Mouse (Mus musculus) hindbrain, embryonic 14.5 days (tissue): ENCODE results near the gene Prim2. TPM values are rescaled to one million over a fixed set of nuclear protein-coding genes. Genes with fewer than 3 reads are reported as not detected.

Source experiments
- ATAC-seq: fragments of 200-750 bp; cut with Nextera tagmentation; 2 replicates; pipeline ENCODE4 v1.8.0; 2017; ENCODE audit warnings: moderate number of reproducible peaks, mild to moderate bottlenecking, moderate TSS enrichment, moderate library complexity; ENCODE audit not compliant: low FRiP score
- DNase-seq: peaks from one replicate; pipeline ENCODE4 v3.0.0-alpha.2; 2015; ENCODE audit warnings: low spot score
- H3K27ac ChIP-seq: fragments of 300-500 bp; sonication (generic); 2 replicates; pipeline ENCODE4 v1.5.1; 2014; ENCODE audit warnings: mild to moderate bottlenecking, moderate library complexity
- H3K27me3 ChIP-seq: fragments of 300-500 bp; sonication (generic); 2 replicates; pipeline ENCODE4 v1.6.1; 2014; ENCODE audit warnings: mild to moderate bottlenecking, low read length, mixed read lengths; ENCODE audit not compliant: control insufficient read depth, insufficient read depth
- H3K36me3 ChIP-seq: fragments of 300-500 bp; sonication (generic); replicated peaks from 2 replicates; pipeline ENCODE4 v1.6.1; 2014; ENCODE audit not compliant: control insufficient read depth, insufficient read depth
- H3K4me1 ChIP-seq: fragments of 300-500 bp; sonication (generic); replicated peaks from 2 replicates; pipeline ENCODE4 v1.6.1; 2014; ENCODE audit warnings: antibody characterized with exemption, low read length, mixed read lengths; ENCODE audit not compliant: control insufficient read depth, insufficient read depth
- H3K4me2 ChIP-seq: fragments of 300-500 bp; sonication (generic); replicated peaks from 2 replicates; pipeline ENCODE4 v1.6.1; 2014; ENCODE audit warnings: mild to moderate bottlenecking, moderate library complexity
- H3K4me3 ChIP-seq: fragments of 300-500 bp; sonication (generic); replicated peaks from 2 replicates; pipeline ENCODE4 v1.5.1; 2014; ENCODE audit warnings: mild to moderate bottlenecking, low read length
- H3K9ac ChIP-seq: fragments of 300-500 bp; sonication (generic); 2 replicates; pipeline ENCODE4 v1.6.1; 2014
- H3K9me3 ChIP-seq: fragments of 300-500 bp; sonication (generic); 2 replicates; pipeline ENCODE4 v1.6.1; 2016; ENCODE audit warnings: low read length; ENCODE audit not compliant: control insufficient read depth
- WGBS: fragments of 180-500 bp; shearing (Covaris S2); extraction: QIAGEN DNeasy Blood & Tissue Kit; methylation state at CpG from one replicate; pipeline ENCODE4 v1.1.7; 2014; 5-methylcytosine and 5-hydroxymethylcytosine counted together
- polyA plus RNA-seq: library from polyadenylated mRNA; unstranded; fragments of >200 nt; fragmentation: Nextera tagmentation; extraction: Ambion mirVana; gene quantifications from 2 replicates; pipeline ENCODE4 v1.2.1, GENCODE M21; 2014

Gene Prim2
- polyA plus RNA-seq, 1 experiment from 2014 or later: 20.6 TPM

GRCm38 (mm10) chr1:33688810-33689209 is 19.2 kb upstream of the Prim2 start:
- DNase-seq: no peak
- H3K36me3 ChIP-seq: no peaks in the 10 kb centered on the region
- no peak overlapping the region for H3K27ac ChIP-seq
- no peaks in the 10 kb centered on the region for H3K4me1 ChIP-seq
- H3K4me3 ChIP-seq: no peak overlapping the region
- no peaks in the 10 kb centered on the region for H3K27me3 ChIP-seq
- 62% methylated on average over 2 of the region's 2 CpGs for WGBS
- no peak overlapping the region for H3K4me2 ChIP-seq
- H3K9me3 ChIP-seq: no peaks in the 10 kb centered on the region
- H3K9ac ChIP-seq: no peak overlapping the region
- ATAC-seq: no peak

GRCm38 (mm10) chr1:33684459-33684858 is 14.9 kb upstream of the Prim2 start:
- peak; percentile 26 for DNase-seq
- Histone ChIP-seq H3K4me2 (no peak overlapping the region), H3K27me3 (no peaks in the 10 kb centered on the region), H3K9me3 (no peaks in the 10 kb centered on the region), H3K4me3 (no peak overlapping the region), H3K27ac (no peak overlapping the region), H3K4me1 (no peaks in the 10 kb centered on the region), H3K9ac (no peak overlapping the region), H3K36me3 (no peaks in the 10 kb centered on the region)
- WGBS: 72% methylated on average over 8 of the region's 8 CpGs
- ATAC-seq: no peak

- Histone ChIP-seq H3K4me2 (no peak overlapping the region), H3K4me1 (no peaks in the 10 kb centered on the region), H3K27me3 (no peaks in the 10 kb centered on the region), H3K9ac (no peak overlapping the region), H3K9me3 (no peaks in the 10 kb centered on the region), H3K36me3 (no peaks in the 10 kb centered on the region), H3K27ac (no peak overlapping the region), H3K4me3 (no peak overlapping the region)
- DNase-seq: no peak
- ATAC-seq: no peak
- WGBS: 87% methylated on average over 7 of the region's 7 CpGs
These were observed 11.3 kb upstream of the Prim2 start for GRCm38 (mm10) chr1:33680890-33681289.

GRCm38 (mm10) chr1:33680435-33680834 is 10.8 kb upstream of the Prim2 start:
- Histone ChIP-seq H3K9ac (no peak overlapping the region), H3K9me3 (no peaks in the 10 kb centered on the region), H3K4me3 (no peak overlapping the region), H3K27me3 (no peaks in the 10 kb centered on the region), H3K4me2 (no peak overlapping the region), H3K4me1 (no peaks in the 10 kb centered on the region), H3K27ac (no peak overlapping the region), H3K36me3 (no peaks in the 10 kb centered on the region)
- WGBS: 29% methylated on average over 3 of the region's 4 CpGs
- no peak for DNase-seq
- ATAC-seq: no peak

- WGBS: 81% methylated on average over 17 of the region's 17 CpGs
- H3K4me2 ChIP-seq: no peak overlapping the region
- H3K27me3 ChIP-seq: no peaks in the 10 kb centered on the region
- no peaks in the 10 kb centered on the region for H3K36me3 ChIP-seq
- H3K4me3 ChIP-seq: no peak overlapping the region
- H3K9ac ChIP-seq: no peak overlapping the region
- no peaks in the 10 kb centered on the region for H3K9me3 ChIP-seq
- H3K4me1 ChIP-seq: peaks cover 7% of the 10 kb centered on the region; the same call in 1 of the 2 replicates
- no peak for ATAC-seq
- H3K27ac ChIP-seq: no peak overlapping the region
- no peak for DNase-seq
These were observed 3.8 kb upstream of the Prim2 start for GRCm38 (mm10) chr1:33673158-33673960.

GRCm38 (mm10) chr1:33672514-33672913 is 2.9 kb upstream of the Prim2 start:
- H3K4me2 ChIP-seq: no peak overlapping the region
- H3K27ac ChIP-seq: no peak overlapping the region
- WGBS: 24% methylated on average over 3 of the region's 3 CpGs
- ATAC-seq (no peak), DNase-seq (peak; percentile 44)
- H3K4me3 ChIP-seq: no peak overlapping the region
- H3K36me3 ChIP-seq: no peaks in the 10 kb centered on the region
- no peaks in the 10 kb centered on the region for H3K27me3 ChIP-seq
- peaks cover 7% of the 10 kb centered on the region; the same call in 1 of the 2 replicates for H3K4me1 ChIP-seq
- H3K9me3 ChIP-seq: no peaks in the 10 kb centered on the region
- no peak overlapping the region for H3K9ac ChIP-seq

GRCm38 (mm10) chr1:33672083-33672482 is 2.5 kb upstream of the Prim2 start:
- H3K27ac ChIP-seq: no peak overlapping the region
- no peak overlapping the region for H3K4me2 ChIP-seq
- no peak for ATAC-seq
- peaks cover 7% of the 10 kb centered on the region; the same call in 1 of the 2 replicates for H3K4me1 ChIP-seq
- no peaks in the 10 kb centered on the region for H3K36me3 ChIP-seq
- H3K9ac ChIP-seq: no peak overlapping the region
- no peak overlapping the region for H3K4me3 ChIP-seq
- no peaks in the 10 kb centered on the region for H3K27me3 ChIP-seq
- DNase-seq: no peak
- no peaks in the 10 kb centered on the region for H3K9me3 ChIP-seq
- 71% methylated on average over 3 of the region's 3 CpGs for WGBS

GRCm38 (mm10) chr1:33671441-33671840 is 1.8 kb upstream of the Prim2 start:
- no peak overlapping the region for H3K4me3 ChIP-seq
- H3K36me3 ChIP-seq: peaks cover 5% of the 10 kb centered on the region; the same call in 1 of the 2 replicates
- WGBS: 77% methylated on average over 5 of the region's 5 CpGs
- ATAC-seq (no peak), DNase-seq (no peak)
- no peak overlapping the region for H3K9ac ChIP-seq
- peaks cover 7% of the 10 kb centered on the region; the same call in 1 of the 2 replicates for H3K4me1 ChIP-seq
- H3K27me3 ChIP-seq: no peaks in the 10 kb centered on the region
- H3K27ac ChIP-seq: no peak overlapping the region
- no peaks in the 10 kb centered on the region for H3K9me3 ChIP-seq
- no peak overlapping the region for H3K4me2 ChIP-seq

- H3K4me2 ChIP-seq: peak overlapping the region; percentile 77
- ATAC-seq (peak; percentile 79), DNase-seq (peak; percentile 88)
- peak overlapping the region; percentile 95 for H3K27ac ChIP-seq
- peaks cover 8% of the 10 kb centered on the region; the same call in 1 of the 2 replicates for H3K36me3 ChIP-seq
- H3K9me3 ChIP-seq: no peaks in the 10 kb centered on the region
- WGBS: under 1% methylated on average over 37 of the region's 37 CpGs
- H3K27me3 ChIP-seq: no peaks in the 10 kb centered on the region
- peak overlapping the region; percentile 85 for H3K9ac ChIP-seq
- H3K4me3 ChIP-seq: peak overlapping the region; percentile 71
- peaks cover 7% of the 10 kb centered on the region; the same call in 1 of the 2 replicates for H3K4me1 ChIP-seq
These were observed 595 bp upstream of the Prim2 start for GRCm38 (mm10) chr1:33670164-33670616.
